Mouse (Mus musculus): ENCODE measurements at regions not wholly inside any gene's neighbourhood (a gene's known extent, or its start where the extent isn't known, plus 50 kb on each side); places are given as distances from the start of the nearest gene placed in this dataset.

GRCm38 (mm10) chr11:37936439-37937134 is 700.8 kb upstream of the Tenm2 start:
- Histone ChIP-seq H3K4me2 (ENCODE audit: low read length) (no peak overlapping the region), H3K4me1 (ENCODE audit: control insufficient read depth, insufficient read depth, low read length) (peaks cover 2% of the 10 kb centered on the region; the same call in 1 of the 2 replicates), H3K27me3 (ENCODE audit: control insufficient read depth, insufficient read depth, low read depth, low read length) (no peaks in the 10 kb centered on the region), H3K36me3 (ENCODE audit: control insufficient read depth, insufficient read depth, low read length) (no peaks in the 10 kb centered on the region), H3K27ac (ENCODE audit: low read length) (no peak overlapping the region), H3K9ac (ENCODE audit: low read depth, low read length) (no peak overlapping the region), H3K4me3 (ENCODE audit: low read depth, low read length) (no peak overlapping the region), H3K9me3 (replicated peaks; ENCODE audit: control insufficient read depth, low read length, poor library complexity, severe bottlenecking) (no peaks in the 10 kb centered on the region)
- ATAC-seq: peak; percentile 62; the same call in 1 of the 2 replicates
- 24% methylated on average over 5 of the region's 5 CpGs for WGBS

DNA sequence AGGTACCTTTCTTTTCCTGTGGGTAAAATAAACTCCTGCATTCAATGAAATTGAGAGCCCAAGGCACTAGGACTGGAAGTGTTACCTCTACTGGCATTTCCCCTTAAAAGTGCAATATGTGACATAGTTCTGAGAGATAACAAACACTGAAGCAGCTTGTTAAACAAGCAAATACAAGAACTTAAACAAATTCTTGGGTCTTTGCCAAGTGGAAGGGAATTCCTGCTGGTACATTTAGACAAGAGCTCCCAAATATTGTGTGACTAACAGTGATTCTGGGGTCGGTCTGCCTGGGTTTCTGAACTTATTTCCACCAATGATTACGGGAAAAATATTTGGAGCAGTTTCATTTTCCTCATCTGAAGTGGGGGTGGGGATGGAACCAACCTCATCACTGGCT is 677.4 kb upstream of the Tenm2 start:
- H3K9ac ChIP-seq (ENCODE audit: low read depth, low read length): no peak overlapping the region
- no peaks in the 10 kb centered on the region for H3K36me3 ChIP-seq (ENCODE audit: control insufficient read depth, insufficient read depth, low read length)
- H3K27ac ChIP-seq (ENCODE audit: low read length): no peak overlapping the region
- H3K4me3 ChIP-seq (ENCODE audit: low read depth, low read length): no peak overlapping the region
- no peaks in the 10 kb centered on the region for H3K4me1 ChIP-seq (ENCODE audit: control insufficient read depth, insufficient read depth, low read length)
- ATAC-seq: no peak
- H3K9me3 ChIP-seq (replicated peaks; ENCODE audit: control insufficient read depth, low read length, poor library complexity, severe bottlenecking): no peaks in the 10 kb centered on the region
- 85% methylated on average over 2 of the region's 2 CpGs for WGBS
- no peak overlapping the region for H3K4me2 ChIP-seq (ENCODE audit: low read length)
- H3K27me3 ChIP-seq (ENCODE audit: control insufficient read depth, insufficient read depth, low read depth, low read length): no peaks in the 10 kb centered on the region

DNA sequence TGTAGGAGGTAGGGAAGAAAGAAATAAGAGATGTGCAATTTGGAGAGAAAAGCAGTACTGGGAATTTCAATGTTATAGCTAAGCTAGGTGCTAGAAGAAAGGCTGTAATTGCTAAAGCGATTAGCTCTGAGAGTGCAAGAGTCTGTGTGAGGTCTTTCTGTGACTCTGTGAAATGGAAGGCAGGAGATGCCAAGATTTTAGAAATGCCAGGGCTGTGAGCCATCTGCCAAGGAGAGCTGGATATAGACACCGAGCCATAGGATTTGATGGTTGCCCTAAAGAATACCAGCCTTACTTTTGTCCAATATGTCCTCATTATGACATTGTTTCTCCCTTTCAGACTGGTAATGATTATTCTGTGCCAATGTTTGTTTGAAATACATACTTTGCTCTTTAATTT is 669.2 kb upstream of the Tenm2 start:
- Histone ChIP-seq H3K4me1 (ENCODE audit: control insufficient read depth, insufficient read depth, low read length) (no peaks in the 10 kb centered on the region), H3K27ac (ENCODE audit: low read length) (no peak overlapping the region), H3K9ac (ENCODE audit: low read depth, low read length) (no peak overlapping the region), H3K9me3 (replicated peaks; ENCODE audit: control insufficient read depth, low read length, poor library complexity, severe bottlenecking) (no peaks in the 10 kb centered on the region), H3K27me3 (ENCODE audit: control insufficient read depth, insufficient read depth, low read depth, low read length) (no peaks in the 10 kb centered on the region), H3K36me3 (ENCODE audit: control insufficient read depth, insufficient read depth, low read length) (no peaks in the 10 kb centered on the region), H3K4me2 (ENCODE audit: low read length) (no peak overlapping the region), H3K4me3 (ENCODE audit: low read depth, low read length) (no peak overlapping the region)
- 88% methylated on average over 2 of the region's 2 CpGs for WGBS
- ATAC-seq: no peak

- H3K9me3 ChIP-seq (replicated peaks; ENCODE audit: control insufficient read depth, low read length, poor library complexity, severe bottlenecking): no peaks in the 10 kb centered on the region
- no peak overlapping the region for H3K4me3 ChIP-seq (ENCODE audit: low read depth, low read length)
- H3K4me1 ChIP-seq (ENCODE audit: control insufficient read depth, insufficient read depth, low read length): no peaks in the 10 kb centered on the region
- no peaks in the 10 kb centered on the region for H3K36me3 ChIP-seq (ENCODE audit: control insufficient read depth, insufficient read depth, low read length)
- no peak overlapping the region for H3K4me2 ChIP-seq (ENCODE audit: low read length)
- no peak for ATAC-seq
- no peaks in the 10 kb centered on the region for H3K27me3 ChIP-seq (ENCODE audit: control insufficient read depth, insufficient read depth, low read depth, low read length)
- no peak overlapping the region for H3K27ac ChIP-seq (ENCODE audit: low read length)
- no peak overlapping the region for H3K9ac ChIP-seq (ENCODE audit: low read depth, low read length)
Observed at GRCm38 (mm10) chr11:37897713-37898112, 661.9 kb upstream of the Tenm2 start.

DNA sequence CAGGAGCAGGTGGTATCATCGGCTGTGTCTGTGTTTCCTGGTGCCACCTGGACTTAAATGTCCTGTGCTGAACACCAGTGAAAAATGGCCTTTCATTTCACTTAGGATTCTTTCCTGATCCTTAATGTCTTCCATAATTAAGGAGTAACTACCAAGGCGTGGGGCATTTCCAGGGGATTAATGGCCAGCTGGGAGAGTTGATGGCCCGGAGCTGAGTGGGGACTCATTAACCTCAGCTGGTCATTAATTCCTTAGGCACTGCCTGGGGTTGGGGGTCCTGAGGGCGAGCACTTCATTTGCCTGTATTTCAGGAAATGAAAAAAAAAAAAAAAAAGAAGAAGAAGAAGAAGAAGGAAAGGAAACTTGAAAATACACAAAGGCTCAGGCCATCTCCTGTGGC is 647.0 kb upstream of the Tenm2 start:
- no peak for ATAC-seq
- no peak overlapping the region for H3K4me3 ChIP-seq (ENCODE audit: low read depth, low read length)
- H3K4me1 ChIP-seq (ENCODE audit: control insufficient read depth, insufficient read depth, low read length): no peaks in the 10 kb centered on the region
- no peaks in the 10 kb centered on the region for H3K36me3 ChIP-seq (ENCODE audit: control insufficient read depth, insufficient read depth, low read length)
- 63% methylated on average over 4 of the region's 4 CpGs for WGBS
- no peak overlapping the region for H3K27ac ChIP-seq (ENCODE audit: low read length)
- no peak overlapping the region for H3K4me2 ChIP-seq (ENCODE audit: low read length)
- no peaks in the 10 kb centered on the region for H3K27me3 ChIP-seq (ENCODE audit: control insufficient read depth, insufficient read depth, low read depth, low read length)
- no peaks in the 10 kb centered on the region for H3K9me3 ChIP-seq (replicated peaks; ENCODE audit: control insufficient read depth, low read length, poor library complexity, severe bottlenecking)
- no peak overlapping the region for H3K9ac ChIP-seq (ENCODE audit: low read depth, low read length)

GRCm38 (mm10) chr11:37837301-37837700 is 601.5 kb upstream of the Tenm2 start:
- no peaks in the 10 kb centered on the region; the same call in 1 of the 2 replicates for H3K4me1 ChIP-seq (ENCODE audit: control insufficient read depth, insufficient read depth, low read length)
- ATAC-seq: no peak
- H3K36me3 ChIP-seq (ENCODE audit: control insufficient read depth, insufficient read depth, low read length): no peaks in the 10 kb centered on the region
- H3K27ac ChIP-seq (ENCODE audit: low read length): no peak overlapping the region
- H3K9me3 ChIP-seq (replicated peaks; ENCODE audit: control insufficient read depth, low read length, poor library complexity, severe bottlenecking): no peaks in the 10 kb centered on the region
- H3K4me3 ChIP-seq (ENCODE audit: low read depth, low read length): no peak overlapping the region
- H3K4me2 ChIP-seq (ENCODE audit: low read length): no peak overlapping the region
- 32% methylated on average over 5 of the region's 5 CpGs for WGBS
- no peak overlapping the region for H3K9ac ChIP-seq (ENCODE audit: low read depth, low read length)
- H3K27me3 ChIP-seq (ENCODE audit: control insufficient read depth, insufficient read depth, low read depth, low read length): no peaks in the 10 kb centered on the region

DNA sequence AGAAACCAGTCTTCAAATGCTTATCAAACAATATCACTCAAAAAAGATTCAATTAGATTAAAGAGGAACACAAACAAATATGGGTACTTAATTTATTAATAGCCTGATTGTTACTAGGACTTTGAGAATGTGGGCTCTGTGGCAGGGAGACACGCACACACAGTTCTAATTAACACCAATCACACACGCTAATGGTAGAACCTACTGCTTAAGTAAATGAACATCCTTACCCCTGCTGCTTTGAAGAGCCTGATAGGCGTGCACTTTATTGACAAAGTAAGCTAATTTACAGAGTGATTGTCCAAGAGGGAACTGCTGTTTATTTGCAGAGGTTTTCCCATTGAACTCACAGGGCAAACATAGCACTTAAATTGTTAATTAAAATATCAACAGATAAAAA is 595.2 kb upstream of the Tenm2 start:
- no peaks in the 10 kb centered on the region for H3K4me1 ChIP-seq (ENCODE audit: control insufficient read depth, insufficient read depth, low read length)
- no peak overlapping the region for H3K4me2 ChIP-seq (ENCODE audit: low read length)
- H3K4me3 ChIP-seq (ENCODE audit: low read depth, low read length): no peak overlapping the region
- 63% methylated on average over 3 of the region's 3 CpGs for WGBS
- H3K9me3 ChIP-seq (replicated peaks; ENCODE audit: control insufficient read depth, low read length, poor library complexity, severe bottlenecking): no peaks in the 10 kb centered on the region
- H3K9ac ChIP-seq (ENCODE audit: low read depth, low read length): no peak overlapping the region
- H3K36me3 ChIP-seq (ENCODE audit: control insufficient read depth, insufficient read depth, low read length): no peaks in the 10 kb centered on the region
- no peak overlapping the region for H3K27ac ChIP-seq (ENCODE audit: low read length)
- no peaks in the 10 kb centered on the region for H3K27me3 ChIP-seq (ENCODE audit: control insufficient read depth, insufficient read depth, low read depth, low read length)
- ATAC-seq: no peak

DNA sequence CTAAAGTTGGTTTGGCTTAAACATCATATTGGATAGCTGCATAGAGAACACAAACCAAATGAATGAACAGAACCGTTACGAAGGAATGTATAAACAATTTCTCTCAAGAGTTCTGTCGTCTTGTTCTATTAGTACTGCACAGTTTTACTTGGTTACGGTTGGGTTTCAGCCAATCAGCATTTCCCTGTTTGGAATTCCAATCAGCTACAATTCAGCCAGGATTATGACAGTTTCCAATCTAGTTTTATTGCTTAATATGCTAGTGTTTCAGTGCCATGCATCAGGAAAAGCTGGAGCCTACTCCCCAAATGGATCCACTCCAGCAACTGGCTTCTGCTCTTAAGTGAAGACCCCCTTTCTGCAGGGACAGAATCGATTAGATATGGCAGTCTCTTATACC is 571.0 kb upstream of the Tenm2 start:
- no peak overlapping the region for H3K4me3 ChIP-seq (ENCODE audit: low read depth, low read length)
- ATAC-seq: no peak
- H3K27ac ChIP-seq (ENCODE audit: low read length): no peak overlapping the region
- H3K9me3 ChIP-seq (replicated peaks; ENCODE audit: control insufficient read depth, low read length, poor library complexity, severe bottlenecking): no peaks in the 10 kb centered on the region
- H3K9ac ChIP-seq (ENCODE audit: low read depth, low read length): no peak overlapping the region
- no peaks in the 10 kb centered on the region for H3K36me3 ChIP-seq (ENCODE audit: control insufficient read depth, insufficient read depth, low read length)
- H3K27me3 ChIP-seq (ENCODE audit: control insufficient read depth, insufficient read depth, low read depth, low read length): no peaks in the 10 kb centered on the region
- no peaks in the 10 kb centered on the region for H3K4me1 ChIP-seq (ENCODE audit: control insufficient read depth, insufficient read depth, low read length)
- no peak overlapping the region for H3K4me2 ChIP-seq (ENCODE audit: low read length)
- WGBS: 79% methylated on average over 5 of the region's 5 CpGs

GRCm38 (mm10) chr11:37798783-37799318 is 563.1 kb upstream of the Tenm2 start:
- WGBS: 74% methylated on average over 6 of the region's 6 CpGs
- H3K27ac ChIP-seq (ENCODE audit: low read length): no peak overlapping the region
- no peak overlapping the region for H3K4me2 ChIP-seq (ENCODE audit: low read length)
- H3K9me3 ChIP-seq (replicated peaks; ENCODE audit: control insufficient read depth, low read length, poor library complexity, severe bottlenecking): no peaks in the 10 kb centered on the region
- no peaks in the 10 kb centered on the region for H3K36me3 ChIP-seq (ENCODE audit: control insufficient read depth, insufficient read depth, low read length)
- no peaks in the 10 kb centered on the region for H3K27me3 ChIP-seq (ENCODE audit: control insufficient read depth, insufficient read depth, low read depth, low read length)
- ATAC-seq: no peak
- H3K4me3 ChIP-seq (ENCODE audit: low read depth, low read length): no peak overlapping the region
- H3K9ac ChIP-seq (ENCODE audit: low read depth, low read length): no peak overlapping the region
- no peaks in the 10 kb centered on the region for H3K4me1 ChIP-seq (ENCODE audit: control insufficient read depth, insufficient read depth, low read length)

Data from midbrain, embryonic 16.5 days (tissue).